Mouse (Mus musculus) intestine, embryonic 14.5 days (tissue): ENCODE results near the gene Nudc. TPM values are rescaled to one million over a fixed set of nuclear protein-coding genes. Genes with fewer than 3 reads are reported as not detected.

Source experiments
- ATAC-seq: fragments of 200-750 bp; cut with Nextera tagmentation; replicated peaks from 2 replicates; pipeline ENCODE4 v1.8.0; 2017; ENCODE audit warnings: low read depth, moderate number of reproducible peaks, moderate TSS enrichment, moderate library complexity; ENCODE audit not compliant: low FRiP score, low TSS enrichment
- DNase-seq: peaks from one replicate; pipeline ENCODE4 v3.0.0-alpha.2; 2018; ENCODE audit warnings: low spot score
- H3K27ac ChIP-seq: fragments of 300-500 bp; sonication (generic); 2 replicates; pipeline ENCODE4 v1.5.1; 2014; ENCODE audit warnings: low read depth, mild to moderate bottlenecking, control low read depth
- H3K27me3 ChIP-seq: fragments of 300-500 bp; sonication (generic); replicated peaks from 2 replicates; pipeline ENCODE4 v1.6.1; 2014; ENCODE audit warnings: low read length, control low read depth; ENCODE audit not compliant: control insufficient read depth, insufficient read depth
- H3K36me3 ChIP-seq: fragments of 300-500 bp; sonication (generic); 2 replicates; pipeline ENCODE4 v1.6.1; 2014; ENCODE audit warnings: low read length, control low read depth; ENCODE audit not compliant: control insufficient read depth, insufficient read depth
- H3K4me1 ChIP-seq: fragments of 300-500 bp; sonication (generic); replicated peaks from 2 replicates; pipeline ENCODE4 v1.6.1; 2014; ENCODE audit warnings: low read length, control low read depth, mixed read lengths; ENCODE audit not compliant: control insufficient read depth, insufficient read depth
- H3K4me2 ChIP-seq: fragments of 300-500 bp; sonication (generic); 2 replicates; pipeline ENCODE4 v1.6.1; 2014; ENCODE audit warnings: low read length
- H3K4me3 ChIP-seq: fragments of 300-500 bp; sonication (generic); 2 replicates; pipeline ENCODE4 v1.5.1; 2014; ENCODE audit warnings: low read depth, low read length, control low read depth, mixed read lengths
- H3K9ac ChIP-seq: fragments of 300-500 bp; sonication (generic); 2 replicates; pipeline ENCODE4 v1.6.1; 2014; ENCODE audit warnings: mild to moderate bottlenecking, low read length
- H3K9me3 ChIP-seq: fragments of 300-500 bp; sonication (generic); 2 replicates; pipeline ENCODE4 v1.6.1; 2016; ENCODE audit warnings: low read length, control low read depth; ENCODE audit not compliant: control insufficient read depth
- WGBS: fragments of 180-500 bp; shearing (Covaris S2); extraction: QIAGEN DNeasy Blood & Tissue Kit; methylation state at CpG from one replicate; pipeline ENCODE4 v1.1.7; 2014; 5-methylcytosine and 5-hydroxymethylcytosine counted together
- polyA plus RNA-seq: library from polyadenylated mRNA; unstranded; fragments of >200 nt; fragmentation: Nextera tagmentation; extraction: Ambion mirVana; gene quantifications from 2 replicates; pipeline ENCODE4 v1.2.1, GENCODE M21; 2014

Nudc gene
- polyA plus RNA-seq, 1 experiment from 2014 or later, result 236 TPM

GRCm38 (mm10) chr4:133493895-133494294, 51.9 kb downstream of the Nudc start:
- Histone ChIP-seq H3K27me3 (peaks cover 49% of the 10 kb centered on the region), H3K4me2 (peak overlapping the region; percentile 56), H3K4me3 (peak overlapping the region; percentile 20), H3K9ac (no peak overlapping the region), H3K4me1 (peaks cover 15% of the 10 kb centered on the region; the same call in 1 of the 2 replicates), H3K9me3 (no peaks in the 10 kb centered on the region), H3K36me3 (no peaks in the 10 kb centered on the region), H3K27ac (no peak overlapping the region)
- 22% methylated on average over 10 of the region's 12 CpGs for WGBS
- ATAC-seq (no peak), DNase-seq (no peak)

DNA sequence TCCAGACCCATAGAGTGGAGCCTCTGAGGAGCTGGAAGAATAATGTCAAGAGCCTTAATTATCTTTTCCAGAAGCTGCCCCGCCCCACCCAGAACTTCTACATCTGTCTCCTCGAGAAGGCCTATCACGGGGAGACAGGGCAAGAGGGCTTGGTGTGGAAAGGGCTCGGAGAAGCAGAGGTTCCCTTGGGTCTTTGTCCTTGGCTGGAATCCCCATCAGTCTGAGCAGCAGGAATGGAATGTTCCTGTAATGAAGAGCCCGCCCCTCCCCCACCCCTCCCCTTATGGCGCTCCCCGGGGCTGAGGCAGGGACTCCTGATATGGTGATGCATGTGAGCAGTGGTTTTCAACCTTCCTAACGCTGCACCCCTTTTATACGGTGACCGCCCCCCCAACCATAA, 54.0 kb downstream of the Nudc start:
- H3K27me3 ChIP-seq, result peaks cover 29% of the 10 kb centered on the region
- no peak overlapping the region for H3K4me2 ChIP-seq
- H3K36me3 ChIP-seq, result no peaks in the 10 kb centered on the region
- no peaks in the 10 kb centered on the region for H3K9me3 ChIP-seq
- no peak overlapping the region for H3K4me3 ChIP-seq
- ATAC-seq (no peak), DNase-seq (no peak)
- no peak overlapping the region for H3K27ac ChIP-seq
- 33% methylated on average over 10 of the region's 10 CpGs for WGBS
- H3K4me1 ChIP-seq, result peaks cover 9% of the 10 kb centered on the region; the same call in 1 of the 2 replicates
- no peak overlapping the region for H3K9ac ChIP-seq

- Histone ChIP-seq H3K9ac (no peak overlapping the region), H3K4me2 (no peak overlapping the region), H3K4me3 (no peak overlapping the region), H3K36me3 (no peaks in the 10 kb centered on the region), H3K27me3 (peaks cover 8% of the 10 kb centered on the region), H3K9me3 (no peaks in the 10 kb centered on the region), H3K4me1 (peaks cover 9% of the 10 kb centered on the region; the same call in 1 of the 2 replicates), H3K27ac (peak overlapping the region; percentile 23)
- WGBS, result 69% methylated on average over 4 of the region's 4 CpGs
- no peak for DNase-seq
- ATAC-seq, result no peak
Measured at GRCm38 (mm10) chr4:133489489-133490245, 56.1 kb downstream of the Nudc start.

GRCm38 (mm10) chr4:133488619-133489392, 57.0 kb downstream of the Nudc start:
- DNase-seq (no peak), ATAC-seq (no peak)
- 72% methylated on average over 20 of the region's 20 CpGs for WGBS
- no peak overlapping the region for H3K4me2 ChIP-seq
- H3K27me3 ChIP-seq, result peaks cover 4% of the 10 kb centered on the region; the same call in 1 of the 2 replicates
- no peak overlapping the region for H3K4me3 ChIP-seq
- no peaks in the 10 kb centered on the region for H3K9me3 ChIP-seq
- no peaks in the 10 kb centered on the region for H3K36me3 ChIP-seq
- no peak overlapping the region for H3K9ac ChIP-seq
- H3K4me1 ChIP-seq, result peaks cover 17% of the 10 kb centered on the region
- peak overlapping the region; percentile 23 for H3K27ac ChIP-seq

DNA sequence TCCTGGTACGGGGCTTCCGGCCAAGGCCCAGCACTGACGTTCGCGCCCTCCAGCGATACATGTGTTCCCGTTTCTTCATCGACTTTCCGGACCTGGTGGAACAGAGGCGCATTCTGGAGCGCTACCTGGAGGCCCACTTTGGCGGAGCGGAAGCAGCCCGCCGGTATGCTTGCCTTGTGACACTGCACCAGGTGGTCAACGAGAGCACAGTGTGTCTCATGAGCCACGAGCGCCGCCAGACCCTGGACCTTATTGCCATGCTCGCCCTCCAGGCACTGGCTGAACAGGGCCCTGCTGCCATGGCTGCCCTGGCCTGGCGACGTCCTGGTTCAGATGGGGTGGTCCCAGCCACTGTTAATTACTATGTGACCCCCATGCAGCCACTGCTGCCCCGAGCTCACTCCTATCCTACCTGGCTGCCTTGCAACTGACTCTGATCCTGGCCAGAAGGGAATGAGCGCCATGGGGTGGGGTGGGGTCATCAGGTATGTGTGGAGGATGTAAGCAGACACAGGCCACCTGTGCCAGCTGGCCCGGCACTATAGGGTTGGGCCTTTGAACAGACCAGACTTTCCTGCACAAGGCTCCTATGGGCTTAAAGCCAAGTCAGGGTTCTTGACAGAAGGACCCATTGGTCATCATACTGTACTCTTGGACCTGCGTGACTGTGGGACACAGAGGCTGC, 59.0 kb downstream of the Nudc start:
- no peak for ATAC-seq
- H3K9ac ChIP-seq, result no peak overlapping the region
- no peak overlapping the region for H3K4me3 ChIP-seq

GRCm38 (mm10) chr4:133485691-133486425, 59.9 kb downstream of the Nudc start:
- DNase-seq (no peak), ATAC-seq (no peak)
- Histone ChIP-seq H3K4me2 (no peak overlapping the region), H3K27me3 (peaks cover 15% of the 10 kb centered on the region), H3K36me3 (no peaks in the 10 kb centered on the region), H3K4me3 (no peak overlapping the region), H3K4me1 (peaks cover 13% of the 10 kb centered on the region), H3K9ac (no peak overlapping the region), H3K9me3 (no peaks in the 10 kb centered on the region), H3K27ac (no peak overlapping the region)
- WGBS, result 86% methylated on average over 28 of the region's 28 CpGs

More for the DNA sequence above, 59.0 kb downstream of the Nudc start:
- no peaks in the 10 kb centered on the region for H3K36me3 ChIP-seq
- peaks cover 15% of the 10 kb centered on the region for H3K4me1 ChIP-seq
- peaks cover 6% of the 10 kb centered on the region for H3K27me3 ChIP-seq
- no peak overlapping the region for H3K27ac ChIP-seq
- no peak overlapping the region for H3K4me2 ChIP-seq
- 87% methylated on average over 26 of the region's 26 CpGs for WGBS
- H3K9me3 ChIP-seq, result no peaks in the 10 kb centered on the region
- DNase-seq, result no peak

- no peaks in the 10 kb centered on the region for H3K36me3 ChIP-seq
- H3K27me3 ChIP-seq, result peaks cover 24% of the 10 kb centered on the region
- ATAC-seq (no peak), DNase-seq (no peak)
- WGBS, result 12% methylated on average over 22 of the region's 22 CpGs
- H3K4me1 ChIP-seq, result peaks cover 11% of the 10 kb centered on the region
- H3K4me2 ChIP-seq, result peak overlapping the region; percentile 41
- H3K9ac ChIP-seq, result no peak overlapping the region
- no peak overlapping the region for H3K27ac ChIP-seq
- H3K4me3 ChIP-seq, result peak overlapping the region; percentile 8; the same call in 1 of the 2 replicates
- H3K9me3 ChIP-seq, result no peaks in the 10 kb centered on the region
Measured at GRCm38 (mm10) chr4:133484266-133485025, 61.4 kb downstream of the Nudc start.
